Mouse (Mus musculus) gastrocnemius, postnatal 14 days (tissue): ENCODE data around the gene Etl4. TPM values are rescaled to one million over a fixed set of nuclear protein-coding genes. Genes with fewer than 3 reads are reported as not detected.

Experiments used
- DNase-seq: peaks from one replicate; pipeline ENCODE4 v3.0.0; 2021; ENCODE audit warnings: mixed read lengths
- intact Hi-C: fragments of 180-260 bp; cut with DNase I; formaldehyde crosslinking; loops from one replicate; pipeline ENCODE4 v1.15.1; 2025; ENCODE audit warnings: low total_unique reads
- total RNA-seq, 2 experiments: library from RNA; stranded (reverse); gene quantifications; 2 replicates each; pipeline ENCODE4 v1.2.3; 2021

The Etl4 gene
- total RNA-seq, 2 experiments from 2014 or later = 28.3 to 46.7 TPM

GRCm38 (mm10) chr2:20721098-20721497, 811.5 kb downstream of the Etl4 start:
- no peak for DNase-seq
- intact Hi-C loops = no loop called here

- DNase-seq = no peak
- intact Hi-C loops = no loop called here
These were observed 812.8 kb downstream of the Etl4 start for GRCm38 (mm10) chr2:20722165-20722991.

GRCm38 (mm10) chr2:20723990-20724745, 814.6 kb downstream of the Etl4 start:
- intact Hi-C loops = no loop called here

GRCm38 (mm10) chr2:20726974-20727373, 817.4 kb downstream of the Etl4 start:
- no peak for DNase-seq
- intact Hi-C loops = no loop called here

More at GRCm38 (mm10) chr2:20723990-20724745, 814.6 kb downstream of the Etl4 start:
- no peak for DNase-seq

GRCm38 (mm10) chr2:20727752-20728438, 818.3 kb downstream of the Etl4 start:
- intact Hi-C loops = no loop called here
- DNase-seq = no peak

- intact Hi-C loops = no loop called here
- DNase-seq = no peak
These were observed 825.9 kb downstream of the Etl4 start for GRCm38 (mm10) chr2:20735444-20735843.

- no peak for DNase-seq
- intact Hi-C loops = no loop called here
These were observed 826.9 kb downstream of the Etl4 start for GRCm38 (mm10) chr2:20736324-20737015.

- intact Hi-C loops = no loop called here
- no peak for DNase-seq
These were observed 827.7 kb downstream of the Etl4 start for GRCm38 (mm10) chr2:20737112-20737808.

- intact Hi-C loops = no loop called here
- DNase-seq = no peak
These were observed 828.3 kb downstream of the Etl4 start for GRCm38 (mm10) chr2:20737837-20738236.

- intact Hi-C loops = no loop called here
- no peak for DNase-seq
These were observed 838.1 kb downstream of the Etl4 start for GRCm38 (mm10) chr2:20747723-20748122.

GRCm38 (mm10) chr2:20748481-20748880, 838.9 kb downstream of the Etl4 start:
- intact Hi-C loops = no loop called here
- DNase-seq = no peak

GRCm38 (mm10) chr2:20749687-20750086, 840.1 kb downstream of the Etl4 start:
- DNase-seq = no peak
- intact Hi-C loops = no loop called here

- intact Hi-C loops = no loop called here
- no peak for DNase-seq
These were observed 843.9 kb downstream of the Etl4 start for GRCm38 (mm10) chr2:20753282-20754110.

- intact Hi-C loops = no loop called here
These were observed 847.4 kb downstream of the Etl4 start for GRCm38 (mm10) chr2:20756964-20757363.

GRCm38 (mm10) chr2:20759045-20759662, 849.6 kb downstream of the Etl4 start:
- no peak for DNase-seq
- intact Hi-C loops = no loop called here

More at GRCm38 (mm10) chr2:20756964-20757363, 847.4 kb downstream of the Etl4 start:
- DNase-seq = no peak

GRCm38 (mm10) chr2:20761320-20761719, 851.7 kb downstream of the Etl4 start:
- intact Hi-C loops = no loop called here
- DNase-seq = no peak

GRCm38 (mm10) chr2:20761751-20762150, 852.2 kb downstream of the Etl4 start:
- intact Hi-C loops = no loop called here

More at GRCm38 (mm10) chr2:20761751-20762150, 852.2 kb downstream of the Etl4 start:
- DNase-seq = no peak
